In the genomic region with DNA sequence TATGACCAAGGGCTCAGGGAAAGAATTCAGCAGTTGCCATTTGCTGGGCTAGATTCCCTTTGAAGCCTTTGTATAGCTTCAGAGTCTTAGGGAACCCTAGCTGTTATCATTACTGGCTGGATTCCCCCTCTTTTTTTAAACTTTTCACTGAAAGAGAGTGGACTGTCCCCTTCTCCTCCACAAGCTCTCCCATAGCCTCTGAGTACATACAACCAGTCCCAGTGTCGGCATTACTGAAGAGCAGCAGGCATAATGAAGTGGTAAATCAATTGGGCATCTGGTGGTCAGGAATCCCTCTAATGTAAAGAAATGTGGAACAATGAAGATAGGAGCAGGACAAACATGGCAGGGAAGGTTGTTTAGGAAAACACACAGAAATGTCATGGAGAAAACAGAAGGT, we compare ENCODE assay signal across 28 mouse cellular contexts. TPM values are rescaled to one million over a fixed set of nuclear protein-coding genes. Genes with fewer than 3 reads are reported as not detected.
"Had no signal": no experiment of that assay in that cellular context is flagged by ENCODE, and none has a peak within 500 bp of the region (broad histone marks: within the 10 kb centered on the region; RNA-seq: fewer than 3 reads in every experiment).

No protein-coding gene starts in this region.

- H3K4me3 ChIP-seq: gastrocnemius, adult 2 months; heart, embryonic 10.5 days; heart, embryonic 12.5 days; hindbrain, embryonic 10.5 days; hindbrain, embryonic 13.5 days; hindbrain, embryonic 15.5 days; intestine, embryonic 15.5 days; layer of hippocampus, adult 2 months; left cerebral cortex, adult 2 months; limb, embryonic 10.5 days; limb, embryonic 12.5 days had no signal

- H3K4me1 ChIP-seq: heart, embryonic 10.5 days; heart, embryonic 12.5 days; hindbrain, embryonic 13.5 days; hindbrain, embryonic 15.5 days; intestine, embryonic 15.5 days; limb, embryonic 10.5 days; limb, embryonic 12.5 days had no signal

- H3K27ac ChIP-seq: gastrocnemius, adult 2 months; heart, embryonic 10.5 days; hindbrain, embryonic 10.5 days; hindbrain, embryonic 13.5 days; hindbrain, embryonic 15.5 days; intestine, embryonic 15.5 days; layer of hippocampus, adult 2 months; left cerebral cortex, adult 2 months; limb, embryonic 10.5 days; limb, embryonic 12.5 days had no signal

- H3K27me3 ChIP-seq: heart, embryonic 12.5 days; hindbrain, embryonic 13.5 days; hindbrain, embryonic 15.5 days; intestine, embryonic 15.5 days; limb, embryonic 12.5 days had no signal

- H3K9me3 ChIP-seq: heart, embryonic 10.5 days; heart, embryonic 12.5 days; hindbrain, embryonic 15.5 days; intestine, embryonic 15.5 days; limb, embryonic 10.5 days; limb, embryonic 12.5 days had no signal

- H3K9ac ChIP-seq: heart, embryonic 12.5 days; hindbrain, embryonic 13.5 days; hindbrain, embryonic 15.5 days; intestine, embryonic 15.5 days; limb, embryonic 12.5 days had no signal

- H3K36me3 ChIP-seq: heart, embryonic 10.5 days; heart, embryonic 12.5 days; hindbrain, embryonic 10.5 days; hindbrain, embryonic 13.5 days; hindbrain, embryonic 15.5 days; intestine, embryonic 15.5 days; limb, embryonic 10.5 days; limb, embryonic 12.5 days had no signal

- ATAC-seq: inflammation-experienced regulatory T-cells, adult 6 months; intestine, embryonic 15.5 days; intestine, postnatal 0 days had no signal

- DNase-seq: gastrocnemius, adult 2 months; gastrocnemius, postnatal 10 days; gastrocnemius, postnatal 25 days; heart, adult 18-20 months; heart, postnatal 10 days; heart, postnatal 4 days; kidney, adult 18-20 months; kidney, adult 8-10 months; kidney, postnatal 10 days; kidney, postnatal 25 days; kidney, postnatal 4 days; liver had no signal

- H3K4me2 ChIP-seq: heart, embryonic 12.5 days; hindbrain, embryonic 13.5 days; hindbrain, embryonic 15.5 days; intestine, embryonic 15.5 days; limb, embryonic 12.5 days; liver, embryonic 11.5 days had no signal

RNA-seq across cellular contexts. Expression of a gene that starts 15.4 kb away (rescaled TPM):
- total RNA-seq: gastrocnemius, adult 2 months; gastrocnemius, postnatal 25 days; granulocyte monocyte progenitor cell, adult 5-6 weeks; heart, adult 18-20 months; heart, adult 8-10 months; heart, postnatal 25 days had no signal
- polyA plus RNA-seq: inflammation-experienced regulatory T-cells, adult 6 months had no signal

RNA-seq across cellular contexts. Expression of a gene that starts 27.7 kb away (rescaled TPM):
- polyA plus RNA-seq: inflammation-experienced regulatory T-cells, adult 6 months had no signal

RNA-seq across cellular contexts. Expression of a gene that starts 45.8 kb away (rescaled TPM):
- total RNA-seq: granulocyte monocyte progenitor cell, adult 5-6 weeks had no signal
- polyA plus RNA-seq: inflammation-experienced regulatory T-cells, adult 6 months had no signal
